16 mouse cellular contexts compared by ENCODE assay signal in genomic region chr7:49119016-49119415, GRCm38 (mm10).
DNase-seq lines count a peak whose midpoint lies in the region; ATAC-seq lines count a peak whose summit lies in the region.
"Had no signal": no experiment of that assay in that cellular context is flagged by ENCODE, and none has a peak within 500 bp of the region (broad histone marks: within the 10 kb centered on the region; RNA-seq: fewer than 3 reads in every experiment).

No protein-coding gene starts in this region.

- H3K27me3 ChIP-seq in midbrain, embryonic 10.5 days (ENCODE audit: low read depth, poor library complexity, severe bottlenecking): peaks cover 91% of the 10 kb centered on the region
- no peaks in the 10 kb centered on the region; the same call in 1 of the 2 replicates for H3K27me3 ChIP-seq in midbrain, embryonic 15.5 days (replicated peaks)
- H3K27me3 ChIP-seq in midbrain, embryonic 13.5 days: peaks cover 45% of the 10 kb centered on the region
- no peaks in the 10 kb centered on the region for H3K27me3 ChIP-seq in intestine, embryonic 15.5 days (replicated peaks)

- H3K9me3 ChIP-seq in midbrain, embryonic 10.5 days (replicated peaks): no peaks in the 10 kb centered on the region
- no peaks in the 10 kb centered on the region for H3K9me3 ChIP-seq in midbrain, embryonic 15.5 days
- H3K9me3 ChIP-seq in midbrain, embryonic 13.5 days: no peaks in the 10 kb centered on the region
- no peaks in the 10 kb centered on the region for H3K9me3 ChIP-seq in intestine, embryonic 15.5 days
- H3K9me3 ChIP-seq: forebrain, embryonic 12.5 days had no signal

- no peaks in the 10 kb centered on the region for H3K36me3 ChIP-seq in midbrain, embryonic 10.5 days
- H3K36me3 ChIP-seq in midbrain, embryonic 15.5 days (replicated peaks): no peaks in the 10 kb centered on the region
- H3K36me3 ChIP-seq in midbrain, embryonic 13.5 days: no peaks in the 10 kb centered on the region
- no peaks in the 10 kb centered on the region for H3K36me3 ChIP-seq in intestine, embryonic 15.5 days
- H3K36me3 ChIP-seq: forebrain, embryonic 12.5 days had no signal

- peak; percentile 70 for ATAC-seq in frontal cortex, adult (ENCODE audit: low TSS enrichment)
- no peak for ATAC-seq in midbrain, embryonic 15.5 days (replicated peaks)
- ATAC-seq in midbrain, embryonic 13.5 days: no peak
- no peak for ATAC-seq in intestine, embryonic 15.5 days

- H3K27ac ChIP-seq in midbrain, embryonic 10.5 days (replicated peaks): peak overlapping the region; percentile 86
- H3K27ac ChIP-seq in midbrain, embryonic 15.5 days: no peak overlapping the region
- 0 out of 2 replicates have a peak overlapping the region, but pooled peaks have one; percentile 35 for H3K27ac ChIP-seq in midbrain, embryonic 13.5 days
- H3K27ac ChIP-seq in intestine, embryonic 15.5 days: no peak overlapping the region
- H3K27ac ChIP-seq: forebrain, embryonic 12.5 days; macrophage had no signal

- whole genome bisulfite sequencing in midbrain, embryonic 10.5 days: 68% methylated on average over 8 of the region's 8 CpGs
- 62% methylated on average over 8 of the region's 8 CpGs for WGBS in midbrain, embryonic 15.5 days
- 64% methylated on average over 8 of the region's 8 CpGs for WGBS in midbrain, embryonic 13.5 days
- 67% methylated on average over 8 of the region's 8 CpGs for WGBS in intestine, embryonic 15.5 days

- no peak for DNase-seq in frontal cortex, postnatal 10 days (ENCODE audit: low spot score in 2 of 2)
- no peak for DNase-seq in midbrain, embryonic 10.5 days (ENCODE audit: low spot score)
- peak; percentile 51 for DNase-seq in right cerebral cortex, postnatal 25 days
- DNase-seq in urinary bladder, postnatal 4 days (ENCODE audit: low spot score in 2 of 2): no peak
- DNase-seq: cerebellum, adult 11-12 months; cerebellum, postnatal 25 days; gastrocnemius, postnatal 36 days; lung, adult 18-20 months; retina, postnatal 1 day; thymus, postnatal 4 days had no signal

- H3K4me1 ChIP-seq in midbrain, embryonic 10.5 days: peaks cover 36% of the 10 kb centered on the region
- peaks cover 24% of the 10 kb centered on the region for H3K4me1 ChIP-seq in midbrain, embryonic 15.5 days
- peaks cover 29% of the 10 kb centered on the region for H3K4me1 ChIP-seq in midbrain, embryonic 13.5 days (replicated peaks)
- H3K4me1 ChIP-seq in intestine, embryonic 15.5 days (replicated peaks): 0 out of 2 replicates have a peak, but pooled peaks cover 3% of the 10 kb centered on the region

- no peak overlapping the region for H3K4me3 ChIP-seq in midbrain, embryonic 10.5 days
- H3K4me3 ChIP-seq in midbrain, embryonic 15.5 days: no peak overlapping the region
- H3K4me3 ChIP-seq in midbrain, embryonic 13.5 days (replicated peaks): no peak overlapping the region
- no peak overlapping the region for H3K4me3 ChIP-seq in intestine, embryonic 15.5 days (replicated peaks)
- H3K4me3 ChIP-seq: forebrain, embryonic 12.5 days had no signal

- H3K4me2 ChIP-seq in midbrain, embryonic 15.5 days: no peak overlapping the region
- H3K4me2 ChIP-seq in midbrain, embryonic 13.5 days (replicated peaks): no peak overlapping the region
- no peak overlapping the region for H3K4me2 ChIP-seq in intestine, embryonic 15.5 days (replicated peaks)

- no peak overlapping the region for H3K9ac ChIP-seq in midbrain, embryonic 15.5 days
- no peak overlapping the region for H3K9ac ChIP-seq in midbrain, embryonic 13.5 days (replicated peaks)
- H3K9ac ChIP-seq in intestine, embryonic 15.5 days: no peak overlapping the region
- H3K9ac ChIP-seq: forebrain, embryonic 12.5 days had no signal

Comparison
In these comparisons a context has a peak if more than half of its experiments do, and no peak if none do; other contexts are left out.
1. H3K27ac ChIP-seq: peak in midbrain, embryonic 10.5 days (single experiment) and midbrain, embryonic 13.5 days (single experiment); none in midbrain, embryonic 15.5 days (single experiment) and intestine, embryonic 15.5 days (single experiment).